10 mouse cellular contexts compared by ENCODE assay signal in the genomic region with DNA sequence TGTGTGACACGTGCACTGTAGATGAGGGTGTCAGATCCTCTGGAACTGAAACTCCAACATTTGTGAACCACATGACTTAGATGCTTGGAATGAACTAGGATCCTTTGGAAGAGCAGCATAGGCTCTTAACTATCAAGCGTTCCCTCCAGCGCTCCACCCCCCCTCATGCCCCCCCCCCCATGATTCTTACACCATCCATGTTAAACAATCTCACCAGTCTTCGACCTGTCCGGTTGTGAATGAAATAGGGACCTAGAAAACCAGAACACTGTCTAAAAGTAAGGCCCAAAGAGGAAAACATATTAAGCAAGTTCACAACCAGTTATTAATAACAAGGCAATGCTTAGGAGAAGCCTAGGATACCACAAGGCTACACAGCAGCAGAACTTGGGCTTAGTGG. TPM values are rescaled to one million over a fixed set of nuclear protein-coding genes. Genes with fewer than 3 reads are reported as not detected.
DNase-seq lines count a peak whose midpoint lies in the region; ATAC-seq and TF ChIP-seq lines count a peak whose summit lies in the region.
"Had no signal": no experiment of that assay in that cellular context is flagged by ENCODE, and none has a peak within 500 bp of the region (broad histone marks: within the 10 kb centered on the region; RNA-seq: fewer than 3 reads in every experiment).

No protein-coding gene starts in this region.

- no peak for DNase-seq in heart, adult 18-20 months
- no peak for DNase-seq in lung, embryonic 14.5 days
- no peak for DNase-seq in lung, postnatal 14 days
- no peak for DNase-seq in thymus, postnatal 14 days
- no peak for DNase-seq in left cerebral cortex, adult 8-10 months (ENCODE audit: low spot score in 2 of 2)

- no peak for TF ChIP-seq POLR2A in embryonic fibroblast, embryonic 13.5 days (IDR thresholded peaks at IDR 0.05; ENCODE audit: low read depth, low read length)
- TF ChIP-seq POLR2A in myocyte (IDR thresholded peaks at IDR 0.05; ENCODE audit: insufficient read length, low read depth), result no peak

- no peaks in the 10 kb centered on the region for H3K27me3 ChIP-seq in heart, embryonic 14.5 days (ENCODE audit: control insufficient read depth, insufficient read depth, low read length)
- no peaks in the 10 kb centered on the region for H3K27me3 ChIP-seq in lung, embryonic 14.5 days (ENCODE audit: insufficient read depth, low read length)
- H3K27me3 ChIP-seq in myocyte (ENCODE audit: control insufficient read depth, insufficient read depth, insufficient read length), result no peaks in the 10 kb centered on the region
- H3K27me3 ChIP-seq: neural tube, embryonic 12.5 days had no signal

- TF ChIP-seq CTCF in lung, embryonic 14.5 days (IDR thresholded peaks at IDR 0.05; ENCODE audit: low read depth), result no peak
- TF ChIP-seq CTCF in embryonic fibroblast, embryonic 13.5 days (IDR thresholded peaks at IDR 0.05; ENCODE audit: borderline replicate concordance, insufficient read depth, low read length), result no peak

- H3K9ac ChIP-seq in heart, embryonic 14.5 days (ENCODE audit: low read length), result no peak overlapping the region; the same call in 1 of the 2 replicates
- H3K9ac ChIP-seq in lung, embryonic 14.5 days, result no peak overlapping the region
- H3K9ac ChIP-seq: neural tube, embryonic 12.5 days had no signal

- no peaks in the 10 kb centered on the region for H3K36me3 ChIP-seq in heart, embryonic 14.5 days (ENCODE audit: control insufficient read depth, insufficient read depth, low read length)
- no peaks in the 10 kb centered on the region for H3K36me3 ChIP-seq in lung, embryonic 14.5 days (ENCODE audit: insufficient read depth)
- H3K36me3 ChIP-seq in myocyte (ENCODE audit: control insufficient read depth, insufficient read depth), result no peaks in the 10 kb centered on the region
- H3K36me3 ChIP-seq: neural tube, embryonic 12.5 days had no signal

- H3K9me3 ChIP-seq in heart, embryonic 14.5 days (ENCODE audit: control insufficient read depth, low read length), result no peaks in the 10 kb centered on the region
- H3K9me3 ChIP-seq in lung, embryonic 14.5 days (ENCODE audit: low read depth, low read length), result no peaks in the 10 kb centered on the region
- H3K9me3 ChIP-seq: neural tube, embryonic 12.5 days had no signal

- H3K4me2 ChIP-seq in heart, embryonic 14.5 days (ENCODE audit: low read length), result no peak overlapping the region
- no peak overlapping the region for H3K4me2 ChIP-seq in lung, embryonic 14.5 days
- peak overlapping the region; percentile 46 for H3K4me2 ChIP-seq in myocyte (ENCODE audit: low read depth)
- H3K4me2 ChIP-seq: neural tube, embryonic 12.5 days had no signal

- H3K27ac ChIP-seq in heart, embryonic 14.5 days (replicated peaks in 1 of 2; ENCODE audit: control insufficient read depth in 1 of 2, insufficient read depth in 1 of 2, low read depth in 2 of 2, low read length in 2 of 2), result peak overlapping the region; percentile 74 to 81; a peak in 3 of 4 replicates
- peak overlapping the region; percentile 83 for H3K27ac ChIP-seq in lung, embryonic 14.5 days (ENCODE audit: low read depth)
- peak overlapping the region; percentile 93 for H3K27ac ChIP-seq in embryonic fibroblast, embryonic 13.5 days (ENCODE audit: insufficient read depth, low read length)
- H3K27ac ChIP-seq: neural tube, embryonic 12.5 days had no signal

- H3ac ChIP-seq in myocyte (ENCODE audit: control insufficient read depth, insufficient read length), result no peak overlapping the region

- no peak for ATAC-seq in heart, embryonic 14.5 days (ENCODE audit: insufficient number of reproducible peaks, insufficient read depth, low FRiP score, low read depth)
- ATAC-seq in lung, embryonic 14.5 days (ENCODE audit: insufficient read depth), result no peak
- ATAC-seq: inflammation-experienced regulatory T-cells, adult 6 months had no signal

- H3K4me3 ChIP-seq in heart, embryonic 14.5 days (ENCODE audit: control insufficient read depth in 1 of 2, insufficient read depth in 1 of 2, low read depth in 1 of 2, low read length in 2 of 2), result no peak overlapping the region
- H3K4me3 ChIP-seq in lung, embryonic 14.5 days (ENCODE audit: low read depth, low read length), result no peak overlapping the region
- no peak overlapping the region for H3K4me3 ChIP-seq in embryonic fibroblast, embryonic 13.5 days (ENCODE audit: insufficient read depth, low read length)
- H3K4me3 ChIP-seq in myocyte, result no peak overlapping the region
- H3K4me3 ChIP-seq: neural tube, embryonic 12.5 days had no signal

- WGBS in heart, embryonic 14.5 days, result 77% methylated on average over 5 of the region's 5 CpGs
- 65% methylated on average over 5 of the region's 5 CpGs for WGBS in lung, embryonic 14.5 days

- H3K4me1 ChIP-seq in heart, embryonic 14.5 days (ENCODE audit: control insufficient read depth in 2 of 2, insufficient read depth in 2 of 2, low read length in 2 of 2), result peaks cover 17 to 21% of the 10 kb centered on the region in 2 experiments
- peaks cover 13% of the 10 kb centered on the region for H3K4me1 ChIP-seq in lung, embryonic 14.5 days (ENCODE audit: insufficient read depth)
- H3K4me1 ChIP-seq in embryonic fibroblast, embryonic 13.5 days (ENCODE audit: control insufficient read depth, insufficient read depth, low read length), result peaks cover 32% of the 10 kb centered on the region

- H3K79me2 ChIP-seq in myocyte (ENCODE audit: control insufficient read depth, insufficient read depth), result no peaks in the 10 kb centered on the region

TF ChIP-seq in myocyte, 11 proteins besides CTCF, POLR2A, EP300 and RAD21:
- TF ChIP-seq POLR2AphosphoS2 (IDR thresholded peaks at IDR 0.05; ENCODE audit: insufficient read length, low read depth) (no peak), SRF (IDR thresholded peaks at IDR 0.05; ENCODE audit: control insufficient read depth, insufficient read length, low read depth) (no peak), REST (IDR thresholded peaks at IDR 0.05; ENCODE audit: insufficient read depth, insufficient read length) (no peak), MAX (IDR thresholded peaks at IDR 0.05; ENCODE audit: low read depth) (no peak), E2F4 (IDR thresholded peaks at IDR 0.05; ENCODE audit: insufficient read depth) (no peak), CEBPB (IDR thresholded peaks at IDR 0.05; ENCODE audit: insufficient read depth, poor library complexity, severe bottlenecking) (no peak), TCF3 (IDR thresholded peaks at IDR 0.05; ENCODE audit: insufficient read length, low read depth) (no peak), USF1 (IDR thresholded peaks at IDR 0.05; ENCODE audit: low read depth) (no peak), MYOD1 (IDR thresholded peaks at IDR 0.05; ENCODE audit: control insufficient read depth in 1 of 3, insufficient read length in 2 of 3, low read depth in 2 of 3) (no peak), TCF12 (IDR thresholded peaks at IDR 0.05; ENCODE audit: insufficient read depth, poor library complexity, severe bottlenecking) (no peak), MYOG (IDR thresholded peaks at IDR 0.05; ENCODE audit: control insufficient read depth in 1 of 3, insufficient read depth in 1 of 3, insufficient read length in 2 of 3, low read depth in 2 of 3) (no peak)

RNA-seq across cellular contexts. Expression of gene Csf1, which starts 32.5 kb away (rescaled TPM):
- 8.5 and 10.1 TPM in 2 replicates for polyA plus RNA-seq in heart, embryonic 14.5 days (2014; fragmentation: Nextera tagmentation; extraction: Ambion mirVana)
- total RNA-seq in heart, adult 18-20 months (2021), result 10 to 100 TPM; 25.5 to 25.8 TPM
- 9.3 and 12.9 TPM in 2 replicates for polyA plus RNA-seq in lung, embryonic 14.5 days (2014; fragmentation: Nextera tagmentation; extraction: Ambion mirVana)
- 208 and 272 TPM in 2 replicates for polyA plus RNA-seq in embryonic fibroblast, embryonic 13.5 days (2011; ENCODE audit: insufficient read length, low read depth, missing spikeins)
- polyA plus RNA-seq in myocyte (2012; fragmentation: generic; extraction: Trizol), result 68.1 TPM
- 10 to 100 TPM; 18.6 to 34.2 (median 26.6) TPM for total RNA-seq in left cerebral cortex, adult 8-10 months (2022)
